Mouse (Mus musculus) intestine, embryonic 15.5 days (tissue): ENCODE data around the gene Atg13. TPM values are rescaled to one million over a fixed set of nuclear protein-coding genes. Genes with fewer than 3 reads are reported as not detected.
"Not testable (repeated sequence)": the region's sequence is repeated elsewhere in the genome, so short reads cannot be mapped to it uniquely, and the experiment has no call there.

Experiments used
- ATAC-seq: fragments of 200-750 bp; cut with Nextera tagmentation; 2 replicates; pipeline ENCODE4 v1.8.0; 2017; ENCODE audit warnings: moderate TSS enrichment, moderate library complexity
- H3K27ac ChIP-seq: fragments of 300-500 bp; sonication (generic); 2 replicates; pipeline ENCODE4 v1.5.1; 2015; ENCODE audit warnings: mild to moderate bottlenecking, inconsistent platforms
- H3K27me3 ChIP-seq: fragments of 300-500 bp; sonication (generic); replicated peaks from 2 replicates; pipeline ENCODE4 v1.6.1; 2015; ENCODE audit warnings: inconsistent platforms
- H3K36me3 ChIP-seq: fragments of 300-500 bp; sonication (generic); 2 replicates; pipeline ENCODE4 v1.6.1; 2015; ENCODE audit warnings: inconsistent platforms
- H3K4me1 ChIP-seq: fragments of 300-500 bp; sonication (generic); replicated peaks from 2 replicates; pipeline ENCODE4 v1.6.1; 2015; ENCODE audit warnings: inconsistent platforms
- H3K4me2 ChIP-seq: fragments of 300-500 bp; sonication (generic); replicated peaks from 2 replicates; pipeline ENCODE4 v1.6.1; 2015; ENCODE audit warnings: mild to moderate bottlenecking, inconsistent platforms
- H3K4me3 ChIP-seq: fragments of 300-500 bp; sonication (generic); replicated peaks from 2 replicates; pipeline ENCODE4 v1.5.1; 2015; ENCODE audit warnings: inconsistent platforms
- H3K9ac ChIP-seq: fragments of 300-500 bp; sonication (generic); 2 replicates; pipeline ENCODE4 v1.6.1; 2015; ENCODE audit warnings: inconsistent platforms
- H3K9me3 ChIP-seq: fragments of 300-500 bp; sonication (generic); 2 replicates; pipeline ENCODE4 v1.6.1; 2016; ENCODE audit warnings: inconsistent platforms
- WGBS: fragments of 180-500 bp; shearing (Covaris S2); methylation state at CpG from one replicate; pipeline ENCODE4 v1.1.7; 2015; 5-methylcytosine and 5-hydroxymethylcytosine counted together
- polyA plus RNA-seq: library from polyadenylated mRNA; unstranded; fragments of >200 nt; fragmentation: Nextera tagmentation; extraction: Ambion mirVana; gene quantifications from 2 replicates; pipeline ENCODE4 v1.2.1, GENCODE M21; 2015

The Atg13 gene
- polyA plus RNA-seq = 20.4 and 20.7 TPM in 2 replicates

GRCm38 (mm10) chr2:91710272-91711234 is at the start of gene Atg13, which contains the start of gene Harbi1:
TSS of gene Atg13 (minus strand) at chr2:91710576.
TSS of gene Harbi1 (plus strand) at chr2:91710852.
- peak within 1 kb of the TSS; percentile 61 for H3K9ac ChIP-seq
- H3K4me1 ChIP-seq = peaks cover 7% of the 10 kb centered on the region; the same call in 1 of the 2 replicates
- H3K9me3 ChIP-seq = no peaks in the 10 kb centered on the region
- under 1% methylated on average over 66 of the region's 66 CpGs for WGBS
- no peaks in the 10 kb centered on the region for H3K36me3 ChIP-seq
- peak; percentile 99 for ATAC-seq
- peak within 1 kb of the TSS; percentile 80 for H3K27ac ChIP-seq
- no peaks in the 10 kb centered on the region for H3K27me3 ChIP-seq
- peak within 1 kb of the TSS; percentile 70 for H3K4me2 ChIP-seq
- H3K4me3 ChIP-seq = peak within 1 kb of the TSS; percentile 72

GRCm38 (mm10) chr2:91749811-91750261 is 39.5 kb upstream of the Atg13 start:
- H3K4me2 ChIP-seq = no peak overlapping the region
- WGBS = 68% methylated on average over 2 of the region's 2 CpGs
- no peaks in the 10 kb centered on the region for H3K9me3 ChIP-seq
- H3K4me1 ChIP-seq = no peaks in the 10 kb centered on the region
- no peak overlapping the region for H3K27ac ChIP-seq
- no peak for ATAC-seq
- H3K36me3 ChIP-seq = no peaks in the 10 kb centered on the region
- H3K4me3 ChIP-seq = no peak overlapping the region
- no peaks in the 10 kb centered on the region for H3K27me3 ChIP-seq
- no peak overlapping the region for H3K9ac ChIP-seq

GRCm38 (mm10) chr2:91744686-91745085 is 34.3 kb upstream of the Atg13 start:
- Histone ChIP-seq H3K4me2 (no peak overlapping the region), H3K36me3 (no peaks in the 10 kb centered on the region), H3K27me3 (no peaks in the 10 kb centered on the region), H3K4me3 (no peak overlapping the region), H3K4me1 (no peaks in the 10 kb centered on the region), H3K9ac (no peak overlapping the region), H3K9me3 (no peaks in the 10 kb centered on the region), H3K27ac (no peak overlapping the region)
- ATAC-seq = no peak
- WGBS = 88% methylated on average over 5 of the region's 5 CpGs

GRCm38 (mm10) chr2:91739586-91739985 is 29.2 kb upstream of the Atg13 start:
- 100% methylated on average over 1 of the region's 1 CpGs for WGBS
- ATAC-seq = no peak

GRCm38 (mm10) chr2:91735221-91735620 is 24.8 kb upstream of the Atg13 start:
- H3K36me3 ChIP-seq = no peaks in the 10 kb centered on the region
- no peak for ATAC-seq
- no peaks in the 10 kb centered on the region for H3K4me1 ChIP-seq
- H3K27ac ChIP-seq = no peak overlapping the region
- 88% methylated on average over 5 of the region's 5 CpGs for WGBS
- H3K27me3 ChIP-seq = no peaks in the 10 kb centered on the region
- H3K4me3 ChIP-seq = no peak overlapping the region
- H3K4me2 ChIP-seq = no peak overlapping the region
- H3K9ac ChIP-seq = no peak overlapping the region
- H3K9me3 ChIP-seq = no peaks in the 10 kb centered on the region

More at GRCm38 (mm10) chr2:91739586-91739985, 29.2 kb upstream of the Atg13 start:
- Histone ChIP-seq H3K9ac (no peak overlapping the region), H3K4me1 (no peaks in the 10 kb centered on the region), H3K36me3 (no peaks in the 10 kb centered on the region), H3K27me3 (no peaks in the 10 kb centered on the region), H3K27ac (no peak overlapping the region), H3K9me3 (no peaks in the 10 kb centered on the region), H3K4me2 (no peak overlapping the region), H3K4me3 (no peak overlapping the region)

GRCm38 (mm10) chr2:91729971-91730821 is 19.8 kb upstream of the Atg13 start, which contains the start of gene Ambra1:
TSS of gene Ambra1 (plus strand) at chr2:91730134.
- Histone ChIP-seq H3K4me1 (no peaks in the 10 kb centered on the region), H3K4me2 (peak within 1 kb of the TSS; percentile 69), H3K4me3 (peak within 1 kb of the TSS; percentile 97), H3K9ac (peak within 1 kb of the TSS; percentile 93), H3K9me3 (no peaks in the 10 kb centered on the region), H3K27ac (peak within 1 kb of the TSS; percentile 96), H3K27me3 (no peaks in the 10 kb centered on the region), H3K36me3 (no peaks in the 10 kb centered on the region)
- peak; percentile 94 for ATAC-seq
- under 1% methylated on average over 68 of the region's 68 CpGs for WGBS

GRCm38 (mm10) chr2:91729571-91729970 is 19.2 kb upstream of the Atg13 start:
- Histone ChIP-seq H3K4me1 (no peaks in the 10 kb centered on the region), H3K4me2 (peak overlapping the region; percentile 54), H3K27me3 (no peaks in the 10 kb centered on the region), H3K36me3 (no peaks in the 10 kb centered on the region), H3K4me3 (peak overlapping the region; percentile 97), H3K9me3 (no peaks in the 10 kb centered on the region), H3K27ac (no peak overlapping the region), H3K9ac (peak overlapping the region; percentile 93)
- 14% methylated on average over 4 of the region's 4 CpGs for WGBS
- 0 out of 2 replicates have a peak, but pooled peaks have one; percentile 39 for ATAC-seq

- H3K9ac ChIP-seq = no peak overlapping the region
- H3K4me1 ChIP-seq = no peaks in the 10 kb centered on the region
- no peak for ATAC-seq
- no peaks in the 10 kb centered on the region for H3K27me3 ChIP-seq
- H3K9me3 ChIP-seq = no peaks in the 10 kb centered on the region
- no peaks in the 10 kb centered on the region for H3K36me3 ChIP-seq
- no peak overlapping the region for H3K27ac ChIP-seq
- 92% methylated on average over 3 of the region's 3 CpGs for WGBS
- H3K4me3 ChIP-seq = no peak overlapping the region
- H3K4me2 ChIP-seq = no peak overlapping the region
Measured at GRCm38 (mm10) chr2:91727011-91727410, 16.6 kb upstream of the Atg13 start.

GRCm38 (mm10) chr2:91725476-91725875 is 15.1 kb upstream of the Atg13 start:
- WGBS = 47% methylated on average over 4 of the region's 4 CpGs
- not testable (repeated sequence) for ATAC-seq, H3K36me3 ChIP-seq, H3K4me3 ChIP-seq, H3K9ac ChIP-seq, H3K27me3 ChIP-seq, H3K4me2 ChIP-seq, H3K4me1 ChIP-seq, H3K9me3 ChIP-seq, H3K27ac ChIP-seq

GRCm38 (mm10) chr2:91724716-91725115 is 14.3 kb upstream of the Atg13 start:
- ATAC-seq = no peak
- Histone ChIP-seq H3K9me3 (no peaks in the 10 kb centered on the region), H3K4me1 (no peaks in the 10 kb centered on the region), H3K4me2 (no peak overlapping the region), H3K27me3 (no peaks in the 10 kb centered on the region), H3K36me3 (0 out of 2 replicates have a peak, but pooled peaks cover 4% of the 10 kb centered on the region), H3K27ac (no peak overlapping the region), H3K4me3 (no peak overlapping the region), H3K9ac (no peak overlapping the region)
- 63% methylated on average over 2 of the region's 2 CpGs for WGBS

- no peak for ATAC-seq
- H3K4me3 ChIP-seq = no peak overlapping the region
- no peak overlapping the region for H3K27ac ChIP-seq
- 0 out of 2 replicates have a peak, but pooled peaks cover 4% of the 10 kb centered on the region for H3K36me3 ChIP-seq
- H3K27me3 ChIP-seq = no peaks in the 10 kb centered on the region
- no peaks in the 10 kb centered on the region for H3K4me1 ChIP-seq
- H3K9me3 ChIP-seq = no peaks in the 10 kb centered on the region
- H3K9ac ChIP-seq = no peak overlapping the region
- H3K4me2 ChIP-seq = no peak overlapping the region
Measured at GRCm38 (mm10) chr2:91723951-91724350, 13.6 kb upstream of the Atg13 start.

- H3K9ac ChIP-seq = no peak overlapping the region
- H3K36me3 ChIP-seq = 0 out of 2 replicates have a peak, but pooled peaks cover 4% of the 10 kb centered on the region
- no peak overlapping the region for H3K4me3 ChIP-seq
- no peaks in the 10 kb centered on the region for H3K9me3 ChIP-seq
- H3K4me1 ChIP-seq = no peaks in the 10 kb centered on the region
- no peak overlapping the region for H3K4me2 ChIP-seq
- ATAC-seq = no peak
- no peak overlapping the region for H3K27ac ChIP-seq
- WGBS = 72% methylated on average over 4 of the region's 4 CpGs
- H3K27me3 ChIP-seq = no peaks in the 10 kb centered on the region
Measured at GRCm38 (mm10) chr2:91723382-91723781, 13.0 kb upstream of the Atg13 start.
